In the genomic region with DNA sequence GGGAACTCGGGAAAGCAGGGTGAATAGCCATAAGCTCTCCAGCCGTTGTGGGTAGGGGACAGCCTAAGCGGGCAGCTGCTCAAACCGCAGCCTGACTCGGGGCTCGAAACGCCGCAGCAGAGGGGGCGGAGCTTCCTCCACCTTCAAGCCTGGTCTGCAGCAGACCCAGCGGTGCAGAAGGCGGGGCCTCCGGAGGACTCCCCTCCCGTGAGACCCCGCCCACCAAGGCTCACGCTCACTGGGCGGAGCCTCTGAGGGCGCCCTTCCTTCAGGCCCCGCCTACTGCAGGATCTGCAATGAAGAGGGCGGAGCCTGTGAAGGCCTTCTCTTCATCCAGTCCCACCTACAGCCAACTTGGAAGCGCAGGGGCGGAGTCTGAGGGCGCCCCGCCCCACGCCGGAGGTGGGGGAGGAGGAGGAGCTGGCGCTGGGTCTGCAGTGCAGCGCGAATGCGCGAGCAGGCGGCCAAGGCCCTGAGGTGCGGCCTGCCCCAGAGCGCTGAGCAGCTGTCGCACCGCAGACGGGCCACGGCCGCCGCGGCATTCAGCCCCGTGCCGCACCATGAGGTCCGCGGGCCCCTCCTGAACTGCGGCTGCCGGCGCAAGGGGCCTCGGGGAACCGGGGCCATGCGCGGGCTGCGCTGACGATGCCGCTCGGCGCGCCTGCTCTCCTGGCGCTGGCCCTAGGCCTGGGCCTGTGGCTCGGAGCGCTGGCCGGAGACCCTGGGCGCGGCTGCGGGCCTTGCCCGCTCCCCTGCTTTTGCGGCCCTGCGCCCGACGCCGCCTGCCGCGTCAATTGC, we compare ENCODE assay signal across 8 mouse cellular contexts. TPM values are rescaled to one million over a fixed set of nuclear protein-coding genes. Genes with fewer than 3 reads are reported as not detected.
A peak's percentile ranks its signal among the peaks of the same experiment; 100 is the strongest.
DNase-seq lines count a peak whose midpoint lies in the region; ATAC-seq lines count a peak whose summit lies in the region.

Pkd1 (plus strand) TSS at position 217 of the 798 bp plus-strand sequence.

- WGBS in forebrain, embryonic 14.5 days: under 1% methylated on average over 64 of the region's 72 CpGs
- under 1% methylated on average over 67 of the region's 72 CpGs for WGBS in neural tube, embryonic 15.5 days

- H3K4me3 ChIP-seq in forebrain, embryonic 14.5 days (ENCODE audit: low read depth, low read length): peak within 1 kb of the TSS; percentile 63
- peak within 1 kb of the TSS; percentile 92 for H3K4me3 ChIP-seq in neural tube, embryonic 15.5 days (replicated peaks)

- H3K27me3 ChIP-seq in forebrain, embryonic 14.5 days (replicated peaks; ENCODE audit: control insufficient read depth, insufficient read depth, low read length): 0 out of 2 replicates have a peak, but pooled peaks cover 12% of the 10 kb centered on the region
- no peaks in the 10 kb centered on the region; the same call in 1 of the 2 replicates for H3K27me3 ChIP-seq in neural tube, embryonic 15.5 days (replicated peaks)

- H3K36me3 ChIP-seq in forebrain, embryonic 14.5 days (ENCODE audit: control insufficient read depth, insufficient read depth, low read length): no peaks in the 10 kb centered on the region
- H3K36me3 ChIP-seq in neural tube, embryonic 15.5 days: no peaks in the 10 kb centered on the region

- H3K9ac ChIP-seq in forebrain, embryonic 14.5 days (ENCODE audit: low read length): peak within 1 kb of the TSS; percentile 94
- peak within 1 kb of the TSS; percentile 93 for H3K9ac ChIP-seq in neural tube, embryonic 15.5 days (replicated peaks)

- peak; percentile 96 for ATAC-seq in forebrain, embryonic 14.5 days
- ATAC-seq in neural tube, embryonic 15.5 days (ENCODE audit: low FRiP score): peak; percentile 97

- H3K9me3 ChIP-seq in forebrain, embryonic 14.5 days (replicated peaks; ENCODE audit: control insufficient read depth, low read length): no peaks in the 10 kb centered on the region
- H3K9me3 ChIP-seq in neural tube, embryonic 15.5 days (replicated peaks): no peaks in the 10 kb centered on the region

- peak within 1 kb of the TSS; percentile 62 for H3K4me2 ChIP-seq in forebrain, embryonic 14.5 days (ENCODE audit: low read length)
- H3K4me2 ChIP-seq in neural tube, embryonic 15.5 days: peak within 1 kb of the TSS; percentile 86

- intact Hi-C loops in heart, postnatal 14 days (cut with DNase I): loop anchor here (5.0 kb wide), 1 partner anchor 37 kb away; no protein-coding TSS in a partner anchor

- H3K4me1 ChIP-seq in forebrain, embryonic 14.5 days (ENCODE audit: control insufficient read depth, insufficient read depth, low read length): peaks cover 22% of the 10 kb centered on the region
- peaks cover 47% of the 10 kb centered on the region for H3K4me1 ChIP-seq in neural tube, embryonic 15.5 days

- DNase-seq in ES-CJ7 (ENCODE audit: low read depth, low spot score): peak; percentile 99
- DNase-seq in cerebellum, adult 11 months: peak; percentile 99
- DNase-seq in forebrain, embryonic 14.5 days (ENCODE audit: low spot score): peak; percentile 99
- DNase-seq in heart, postnatal 14 days: peak; percentile 100
- peak; percentile 99 for DNase-seq in layer of hippocampus, adult 11-12 months (ENCODE audit: low spot score)
- DNase-seq in lung, adult 18-20 months: peak; percentile 99 to 100
- peak; percentile 99 for DNase-seq in testis, postnatal 14 days (ENCODE audit: low spot score)

- peak within 1 kb of the TSS; percentile 88 for H3K27ac ChIP-seq in forebrain, embryonic 14.5 days (ENCODE audit: low read depth, low read length)
- peak within 1 kb of the TSS; percentile 95 for H3K27ac ChIP-seq in neural tube, embryonic 15.5 days (replicated peaks)

RNA-seq across cellular contexts. Expression of gene Pkd1, which starts in this region (rescaled TPM):
- polyA plus RNA-seq in forebrain, embryonic 14.5 days (2014; fragmentation: Nextera tagmentation; extraction: Ambion mirVana): 12.9 and 16.7 TPM in 2 replicates
- total RNA-seq in heart, postnatal 14 days (2021): 10 to 100 TPM; 58.0 to 63.2 TPM
- 31.2 and 31.7 TPM in 2 replicates for polyA plus RNA-seq in neural tube, embryonic 15.5 days (2015; fragmentation: Nextera tagmentation; extraction: Ambion mirVana)

Comparison
In these comparisons a context has a peak if more than half of its experiments do, and no peak if none do; other contexts are left out.
1. Peak in every context shown above with its lines: DNase-seq, ATAC-seq, H3K4me3 ChIP-seq and H3K27ac ChIP-seq.